Mouse (Mus musculus) frontal cortex, postnatal 14 days (tissue): ENCODE results near the gene Msi2.

ENCODE experiments used
- DNase-seq, 2 experiments: peaks; one replicate each; pipeline ENCODE4 v3.0.0; 2022; ENCODE audit warnings: low spot score in 2 of 2

Gene Msi2

DNA sequence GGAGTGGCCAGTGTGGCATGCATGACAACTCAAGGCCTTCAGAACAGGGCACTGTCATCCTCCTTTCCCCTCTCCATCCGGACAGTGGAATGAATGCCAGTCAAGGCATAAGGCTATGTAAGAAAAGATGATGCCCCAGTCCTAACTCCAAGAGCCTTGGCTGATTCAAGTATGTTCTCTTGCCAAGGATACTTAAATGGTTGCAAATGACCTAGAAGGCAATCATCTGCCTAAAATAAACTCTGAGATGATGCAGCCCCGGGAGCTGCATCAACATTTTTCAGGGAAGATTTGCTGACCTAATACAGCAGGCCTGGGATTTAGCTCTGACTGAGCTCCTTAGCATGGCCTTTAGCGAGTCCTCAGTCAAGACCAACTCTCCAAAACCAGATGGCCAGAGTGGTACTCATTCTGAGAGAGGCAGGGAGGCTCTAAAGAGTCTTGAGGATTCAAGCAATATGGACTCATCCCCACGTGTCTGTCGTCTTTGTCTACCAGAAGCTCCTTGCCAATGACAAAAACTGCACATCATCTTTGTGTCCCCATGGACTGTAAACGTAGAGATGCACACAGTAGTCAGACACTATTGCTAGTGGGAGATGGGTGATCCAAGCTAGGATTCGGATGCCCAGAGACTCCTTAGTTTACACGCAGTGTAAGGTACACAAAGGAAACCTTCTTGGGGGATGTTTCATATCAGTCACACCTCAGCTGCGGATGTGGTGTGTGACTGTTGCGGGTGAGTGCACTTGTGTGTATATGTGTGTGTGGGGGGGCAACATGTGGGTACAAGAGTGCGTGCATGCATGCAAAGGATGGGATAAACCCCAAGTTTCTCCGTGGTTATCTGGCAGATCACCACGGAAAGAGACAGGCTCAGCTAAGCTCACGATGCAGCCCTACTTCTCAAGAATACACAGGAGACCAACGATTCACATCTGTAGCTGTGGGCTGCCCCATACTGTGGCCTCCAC is 176.4 kb downstream of the Msi2 start:
- no peak for DNase-seq

DNA sequence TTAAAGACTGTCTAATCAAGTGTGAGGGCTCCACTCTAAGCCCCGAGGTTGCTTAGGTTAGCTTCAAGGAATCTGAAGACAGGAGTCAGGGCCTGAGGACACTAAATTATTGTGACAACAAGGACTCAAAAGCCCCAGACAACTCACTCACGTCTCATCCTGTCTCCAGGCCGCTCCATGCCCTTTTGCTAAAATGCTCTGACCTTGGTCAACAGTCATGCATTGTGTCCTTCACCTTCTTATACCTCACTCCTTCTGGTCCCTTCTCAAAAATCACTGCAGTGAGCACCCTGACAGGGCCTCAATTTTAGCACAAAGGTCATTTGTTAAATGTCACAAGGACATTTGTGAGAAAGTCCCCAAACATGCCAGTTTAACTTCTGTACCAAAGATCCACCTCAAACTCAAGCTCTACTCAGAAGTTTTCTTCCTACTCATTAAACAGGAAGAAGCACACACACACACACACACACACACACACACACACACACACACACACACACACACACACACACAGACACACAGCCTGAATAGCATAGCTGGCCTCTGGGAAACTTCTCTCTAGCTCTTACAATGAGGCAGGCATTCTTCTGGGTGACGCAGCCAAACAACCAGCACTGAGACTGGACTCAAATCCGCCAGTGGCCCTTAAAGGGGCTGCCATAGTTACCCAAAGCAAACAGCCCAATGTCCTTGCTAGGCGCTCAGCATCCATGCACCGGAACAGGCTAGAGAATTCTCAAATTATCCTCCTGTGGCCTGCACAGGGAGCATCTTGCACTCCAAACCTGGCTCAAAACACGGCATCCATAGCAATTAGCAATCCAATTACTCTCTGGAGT is 178.5 kb downstream of the Msi2 start:
- DNase-seq = no peak

DNA sequence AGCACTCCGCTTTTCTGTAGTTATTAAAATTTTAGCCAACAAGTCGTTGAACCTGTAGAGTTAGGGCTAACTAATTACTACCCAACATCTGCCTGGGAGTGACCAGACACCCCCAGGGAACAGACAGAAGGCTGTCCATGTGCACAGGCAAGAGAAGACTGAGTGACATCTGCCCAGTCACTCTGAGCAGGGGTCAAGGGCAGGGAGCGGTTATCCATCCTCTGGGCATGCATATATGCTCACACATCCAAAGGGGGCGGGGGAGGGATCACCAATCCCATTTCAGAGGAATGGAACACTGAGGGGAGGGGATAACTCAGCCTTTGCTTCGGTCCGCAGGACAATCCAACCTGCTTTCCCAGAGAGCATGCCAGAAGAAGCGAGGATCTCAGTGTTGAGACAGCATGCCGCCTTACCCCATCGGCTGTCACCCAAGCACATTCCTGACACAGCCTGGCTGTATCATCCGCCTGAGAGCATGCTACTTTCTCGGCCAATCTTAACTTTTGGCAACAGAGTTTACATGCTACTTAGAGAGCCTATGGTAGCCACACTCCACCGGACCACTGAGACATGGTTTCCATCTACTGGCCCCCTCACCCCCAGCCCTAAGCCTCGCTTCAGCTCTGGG is 179.5 kb downstream of the Msi2 start:
- DNase-seq = no peak

DNA sequence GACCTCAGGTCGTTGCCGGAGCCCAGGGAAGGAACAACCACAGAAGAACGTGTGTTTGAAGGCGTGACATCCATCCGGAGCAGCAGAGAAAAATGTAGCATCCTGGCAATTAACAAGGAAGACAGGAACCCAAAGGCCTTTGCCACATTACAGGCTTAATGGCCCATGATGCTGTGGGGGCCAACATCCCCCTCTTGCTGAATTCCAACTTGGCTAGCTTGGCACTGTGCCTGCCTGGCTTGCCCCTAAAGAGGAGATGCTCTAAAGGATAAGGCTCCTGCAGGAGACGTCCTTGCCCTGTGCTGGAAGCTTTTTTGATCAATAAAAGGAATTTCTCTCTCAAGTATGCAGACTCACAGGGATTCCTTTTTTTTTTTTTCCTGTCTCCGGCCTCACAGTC is 181.0 kb downstream of the Msi2 start:
- no peak for DNase-seq

DNA sequence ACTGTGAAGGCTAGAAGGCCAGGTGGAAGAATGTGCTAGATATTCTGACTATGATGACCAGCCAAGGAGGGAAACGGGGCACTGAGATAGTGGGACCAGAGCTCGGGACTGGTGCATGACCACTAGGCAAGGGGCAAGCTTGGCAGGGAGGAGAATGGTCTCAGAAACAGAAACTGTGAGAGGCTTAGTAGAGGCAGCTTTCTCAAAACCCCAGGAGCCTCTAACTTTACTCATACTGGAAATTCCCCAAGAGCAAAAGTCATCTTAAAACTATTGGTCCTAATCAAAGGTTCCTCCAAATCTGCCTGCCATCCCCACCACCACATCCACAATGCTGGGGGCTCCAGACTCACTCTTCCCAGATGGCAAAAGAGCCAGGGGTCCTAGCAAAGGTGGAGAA is 181.5 kb downstream of the Msi2 start:
- DNase-seq = no peak

DNA sequence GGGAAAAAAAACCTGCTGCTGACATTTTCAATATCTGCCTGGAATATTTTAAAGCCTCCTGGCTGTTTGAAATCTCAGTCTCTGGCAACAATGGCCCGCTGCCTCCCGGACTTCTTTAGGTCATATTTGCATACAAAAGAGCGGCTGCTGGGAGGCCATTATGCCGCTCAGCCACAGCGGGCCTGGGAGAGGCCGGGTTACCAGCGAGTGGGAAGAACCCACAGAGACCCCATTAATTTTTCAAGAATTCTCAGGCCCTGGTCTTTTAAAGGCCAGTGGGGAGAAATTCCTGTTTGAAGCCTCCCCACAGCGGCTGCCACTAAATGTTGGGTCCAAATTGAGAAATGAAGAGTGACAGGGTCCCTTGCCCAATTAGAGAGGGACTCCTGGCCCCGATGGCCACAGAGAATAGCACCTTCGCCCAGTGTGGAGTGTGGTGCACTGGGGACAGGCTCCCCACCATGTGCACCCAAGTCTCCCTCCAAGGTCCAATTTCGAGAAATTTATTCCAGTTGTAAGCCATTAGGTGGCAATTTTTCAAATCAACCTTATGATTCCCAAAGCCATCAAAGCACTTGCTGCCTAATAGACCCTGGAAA is 183.9 kb downstream of the Msi2 start:
- DNase-seq = no peak

DNA sequence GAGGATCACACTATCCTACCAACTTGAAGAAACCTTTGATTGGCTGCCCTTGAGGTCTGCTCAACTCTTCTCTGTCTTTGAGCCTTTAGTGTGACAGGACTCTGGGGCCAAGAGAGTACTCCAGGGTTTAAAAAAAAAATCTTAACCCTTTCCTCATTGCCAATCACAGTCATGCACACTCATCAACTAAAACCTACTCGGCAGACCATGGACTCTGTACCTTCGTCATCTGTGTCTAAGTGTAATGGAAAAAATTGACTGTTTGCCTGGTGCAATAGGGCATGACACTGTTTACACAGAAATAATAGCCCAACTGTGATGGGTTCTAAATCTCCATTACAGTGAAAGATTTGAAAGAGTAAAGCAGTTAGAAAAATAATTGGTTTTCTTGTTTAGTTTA is 186.3 kb downstream of the Msi2 start:
- no peak for DNase-seq

DNA sequence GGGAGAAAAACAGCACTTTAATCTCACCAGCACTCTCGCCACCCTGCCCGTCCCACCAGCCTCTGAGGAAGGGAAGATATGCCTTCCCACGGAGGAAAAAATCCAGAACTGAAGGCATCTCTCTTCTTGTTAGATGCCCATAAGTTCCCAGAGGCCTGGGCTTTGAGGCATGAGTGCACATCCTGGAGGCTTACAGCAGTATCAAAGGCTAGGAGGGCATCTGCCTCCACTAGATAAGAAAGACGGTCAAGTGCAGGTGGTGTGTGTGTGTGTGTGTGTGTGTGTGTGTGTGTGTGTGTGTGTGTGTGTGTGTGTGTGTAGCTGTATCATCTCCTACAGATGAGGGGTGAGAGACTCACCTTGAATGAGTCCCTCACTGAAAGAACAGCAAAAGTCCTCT is 188.3 kb downstream of the Msi2 start:
- no peak for DNase-seq

DNA sequence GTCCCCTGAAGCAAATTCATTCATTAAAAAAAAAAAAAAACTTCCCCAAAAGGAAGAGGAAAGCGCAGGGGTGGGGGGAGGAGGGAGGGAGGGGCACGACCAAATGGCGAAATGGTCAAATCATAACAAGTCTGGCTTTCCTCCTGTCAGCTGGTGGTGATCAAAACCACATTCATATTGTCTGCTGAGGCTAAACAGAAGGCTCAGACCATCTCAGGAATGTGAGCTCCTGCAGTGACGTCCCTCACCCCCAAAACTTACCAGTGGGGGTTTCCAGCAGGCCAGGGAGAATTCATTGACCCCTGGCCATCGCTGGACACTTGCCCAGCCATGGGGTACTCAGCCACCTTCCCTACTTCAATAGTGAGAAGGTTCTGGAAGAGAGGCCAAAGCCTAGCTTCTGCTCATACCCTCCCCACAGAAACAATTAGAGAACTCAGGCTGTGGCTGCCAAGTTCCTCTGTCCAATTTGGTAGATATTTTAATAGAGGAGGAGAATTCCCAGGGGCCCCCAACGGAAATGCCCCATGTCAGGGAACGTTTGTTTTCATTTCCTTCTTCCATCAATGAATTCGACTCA is 189.7 kb downstream of the Msi2 start:
- DNase-seq = no peak

DNA sequence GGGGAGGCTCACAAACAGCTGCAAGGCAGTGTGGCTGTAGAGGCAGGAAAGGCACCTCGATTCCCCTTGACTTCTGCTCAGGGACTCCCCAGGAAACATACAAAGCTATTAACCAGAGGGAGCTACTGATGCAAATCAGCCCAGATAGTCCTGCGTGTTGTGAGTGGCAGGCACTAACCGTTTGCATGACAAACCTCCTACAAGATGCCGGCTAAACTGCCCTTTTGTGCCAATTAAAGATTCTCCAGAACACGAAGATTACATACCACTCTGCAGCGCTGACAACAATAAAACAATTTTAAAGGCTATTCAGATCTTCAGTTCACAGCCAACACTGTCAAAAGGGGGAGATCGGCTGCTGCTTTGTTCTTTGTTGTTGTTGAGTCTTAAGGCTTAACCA is 191.6 kb downstream of the Msi2 start:
- DNase-seq = no peak

DNA sequence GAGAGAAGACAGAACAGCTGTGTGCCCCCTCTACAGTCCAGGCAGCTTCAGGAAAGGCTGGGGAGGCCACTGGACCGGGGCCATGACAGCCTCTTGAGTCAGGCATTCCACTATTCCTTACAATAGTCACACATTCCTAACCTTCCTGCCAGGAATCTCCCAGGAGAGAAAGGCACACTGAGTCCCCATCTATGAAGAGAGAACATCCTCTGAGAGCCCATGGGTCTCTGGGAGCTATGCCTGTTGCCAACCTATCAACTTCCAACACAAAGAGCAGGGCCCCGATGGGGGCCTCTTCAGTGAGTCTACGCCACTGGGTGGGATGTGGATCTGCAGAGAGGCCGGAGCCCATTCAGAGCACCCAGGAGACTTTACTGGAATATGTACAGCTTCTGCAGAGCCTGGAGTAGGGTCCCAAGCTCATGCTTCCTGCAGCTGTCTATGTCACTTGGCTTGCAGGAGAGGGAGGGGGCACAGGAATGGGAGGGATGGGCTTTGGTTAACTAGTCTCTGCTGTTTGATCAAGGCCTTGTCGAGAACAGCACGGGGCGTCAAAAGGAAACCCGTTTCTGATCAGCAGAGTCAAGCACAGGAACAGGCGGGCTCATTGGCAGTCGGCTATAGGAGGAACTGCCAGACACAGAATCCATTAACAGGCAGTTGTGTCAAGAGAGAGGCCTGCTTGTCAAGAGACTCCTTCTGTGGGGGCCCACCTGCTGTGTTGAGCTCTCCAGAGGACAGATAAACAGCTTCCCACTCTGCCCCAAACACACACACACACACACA is 193.3 kb downstream of the Msi2 start:
- DNase-seq = no peak

DNA sequence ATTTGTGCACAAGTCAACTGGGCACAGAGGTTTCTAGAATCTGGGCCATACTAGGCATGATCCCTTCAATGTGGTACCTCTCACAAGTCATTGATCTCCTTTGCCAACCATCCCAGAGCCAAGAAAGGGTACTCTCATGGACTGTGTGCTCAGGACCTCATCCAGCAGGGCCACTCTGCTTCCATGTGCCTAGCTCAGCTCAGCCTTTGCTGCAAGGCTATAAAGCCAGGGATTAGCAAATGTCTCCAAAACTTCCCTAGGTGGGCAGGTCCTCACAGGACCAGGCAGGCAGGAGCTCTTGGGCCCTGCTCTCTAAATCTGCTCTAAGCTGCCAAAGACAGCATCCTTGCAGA is 193.9 kb downstream of the Msi2 start:
- DNase-seq = no peak

DNA sequence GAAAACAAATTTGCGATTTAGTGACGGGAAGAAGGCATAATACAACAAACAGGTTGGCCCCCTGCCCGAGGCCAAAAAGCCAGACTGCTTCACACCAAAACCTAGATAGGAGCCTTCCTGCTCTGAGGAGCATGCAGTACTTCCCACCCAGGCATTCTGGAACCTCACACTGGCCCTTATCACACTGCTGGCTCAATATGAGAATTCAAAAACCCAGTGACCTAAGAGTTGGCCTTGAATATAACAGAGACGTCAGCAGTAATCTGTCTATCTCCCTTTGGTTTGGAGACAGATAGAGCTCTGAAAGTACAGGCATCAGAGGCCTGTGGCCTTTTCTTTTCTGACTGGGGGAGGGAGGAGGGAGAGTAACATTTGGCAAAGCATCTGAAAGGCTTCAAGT is 194.4 kb downstream of the Msi2 start:
- DNase-seq = no peak

DNA sequence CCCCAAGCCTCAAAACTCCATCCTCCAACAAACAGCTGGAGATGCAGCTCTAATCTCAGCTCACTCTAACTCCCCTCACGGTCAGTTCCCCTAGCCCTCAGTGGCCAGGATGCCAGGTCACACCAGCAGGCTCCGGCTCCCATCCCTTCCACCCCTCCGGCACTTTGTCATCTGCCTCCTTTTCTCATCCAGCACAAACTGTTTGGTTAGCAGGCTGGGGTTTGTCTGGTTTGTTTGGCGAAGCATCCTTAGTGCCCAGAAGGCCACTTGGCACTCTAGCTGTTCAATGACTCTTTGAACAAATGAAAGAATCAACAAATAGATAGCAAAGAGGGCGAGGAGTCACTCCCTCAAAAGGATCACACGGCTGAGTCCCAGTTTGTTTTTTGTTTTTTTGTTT is 194.8 kb downstream of the Msi2 start:
- DNase-seq = no peak

DNA sequence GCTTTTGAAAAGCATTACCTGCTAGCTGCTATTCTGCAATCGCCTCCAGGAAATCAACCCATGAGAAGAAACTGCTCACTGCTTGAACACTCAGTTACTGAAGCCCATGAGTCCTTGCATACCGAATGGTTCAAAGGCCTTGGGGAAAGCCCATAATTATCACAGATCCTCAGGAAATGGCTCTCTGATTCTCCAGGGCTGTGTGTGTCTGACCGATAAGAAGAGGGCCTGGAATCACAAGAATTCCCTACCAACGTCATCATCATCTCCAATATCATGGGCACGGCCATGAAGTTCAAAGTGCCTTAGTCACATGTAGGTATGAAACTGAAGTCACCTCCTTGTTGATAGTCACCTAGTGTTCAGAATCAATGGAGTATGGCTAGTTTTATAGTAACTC is 196.2 kb downstream of the Msi2 start:
- DNase-seq = no peak

DNA sequence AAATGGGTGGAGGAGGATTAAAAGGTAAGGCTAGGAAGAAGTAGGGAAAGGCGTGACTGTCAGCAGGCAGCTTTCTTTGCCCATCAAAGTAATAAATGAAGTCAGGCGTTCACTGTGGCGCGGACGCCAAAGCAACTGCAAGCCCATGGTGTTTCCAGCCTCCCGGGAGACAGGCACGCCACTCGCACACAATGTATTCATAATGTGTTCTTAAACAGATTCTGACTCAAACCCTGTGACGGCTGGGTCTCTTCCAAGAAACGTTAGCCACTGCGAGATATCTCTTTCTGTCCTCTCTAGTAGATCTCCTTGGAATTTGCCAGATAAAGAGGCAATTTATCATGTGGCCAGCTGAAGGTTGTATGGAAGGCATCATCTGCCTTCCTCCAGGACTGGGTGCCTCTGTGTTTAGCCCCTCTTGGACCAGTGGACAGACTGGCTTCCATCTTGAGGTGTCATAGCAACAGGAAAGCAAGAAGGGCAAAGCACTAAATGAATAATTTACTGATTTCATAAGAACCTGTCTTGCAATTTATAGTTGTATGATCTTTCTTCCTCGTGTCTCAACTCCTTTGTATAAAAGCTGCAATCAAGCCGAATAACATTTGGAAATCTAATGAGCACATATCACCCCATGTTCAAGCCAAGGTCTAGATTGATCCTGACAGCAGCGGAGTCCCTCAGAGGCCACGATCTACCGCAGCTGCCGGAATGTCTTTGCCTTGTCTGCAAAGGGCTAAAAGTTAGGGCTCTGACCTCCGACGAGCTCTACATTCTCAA is 197.2 kb downstream of the Msi2 start:
- no peak for DNase-seq

DNA sequence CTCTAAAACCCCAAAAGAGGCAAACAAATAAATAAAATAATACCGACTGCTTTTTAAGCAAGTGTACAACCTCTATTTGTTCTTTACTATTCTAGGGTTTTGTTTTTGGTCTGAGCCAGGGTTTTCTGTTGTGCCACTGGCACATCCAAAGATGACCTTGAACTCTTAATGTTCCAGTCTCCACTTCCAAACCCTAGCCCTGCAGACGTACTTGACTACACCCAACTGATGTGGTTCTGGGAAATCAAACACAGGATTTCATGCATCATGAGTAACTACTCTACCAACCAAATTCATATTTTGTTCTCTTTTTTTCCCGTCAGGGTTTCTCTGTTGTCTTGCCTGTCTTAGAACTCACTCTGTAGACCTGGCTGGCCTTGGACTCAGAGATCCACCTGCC is 200.0 kb downstream of the Msi2 start:
- DNase-seq = no peak

DNA sequence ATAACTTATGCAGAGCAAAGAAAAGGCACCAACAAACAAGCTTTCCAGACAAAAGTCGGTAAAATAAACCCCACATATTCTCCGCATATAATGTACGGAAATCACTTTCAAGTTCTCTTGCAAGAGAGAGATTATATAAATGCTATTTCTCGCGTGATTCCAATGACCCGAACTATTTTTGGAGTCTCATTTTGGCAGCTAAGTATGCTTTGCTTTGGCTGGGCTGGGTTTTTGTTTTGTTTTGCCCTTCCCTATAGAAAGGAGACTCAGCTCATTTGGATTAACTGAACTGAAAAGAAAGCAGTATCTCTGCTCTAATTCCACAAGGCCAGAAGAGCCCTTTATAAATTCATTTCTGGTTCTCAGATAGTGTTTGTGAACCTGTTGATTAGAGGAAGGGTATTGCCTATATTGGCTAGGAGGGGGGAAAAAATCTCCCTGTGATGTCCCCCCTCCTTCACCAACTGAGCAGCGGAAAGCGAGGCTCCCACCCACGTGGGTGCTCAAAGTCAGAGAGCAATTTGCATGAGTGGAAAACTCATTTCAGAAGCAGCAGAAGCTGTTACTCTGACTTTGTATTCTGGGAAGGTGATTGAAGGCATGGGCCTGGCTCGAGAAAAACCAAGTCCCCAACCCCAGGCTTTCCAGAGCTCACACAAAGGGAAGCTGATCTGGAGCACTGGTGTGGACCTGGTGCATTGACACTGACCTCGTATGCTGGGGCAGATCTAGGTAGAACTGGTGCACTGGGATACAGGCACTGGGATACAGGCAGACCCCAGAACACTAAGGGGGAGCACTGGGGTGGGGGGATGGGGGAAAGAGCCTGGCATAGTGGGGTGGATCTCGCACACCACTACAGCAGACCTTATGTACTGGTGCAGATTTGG is 201.5 kb downstream of the Msi2 start:
- no peak for DNase-seq
